Mouse (Mus musculus): ENCODE measurements around the gene Smarcc1.
A peak's percentile ranks its signal among the peaks of the same experiment; 100 is the strongest.

DNA sequence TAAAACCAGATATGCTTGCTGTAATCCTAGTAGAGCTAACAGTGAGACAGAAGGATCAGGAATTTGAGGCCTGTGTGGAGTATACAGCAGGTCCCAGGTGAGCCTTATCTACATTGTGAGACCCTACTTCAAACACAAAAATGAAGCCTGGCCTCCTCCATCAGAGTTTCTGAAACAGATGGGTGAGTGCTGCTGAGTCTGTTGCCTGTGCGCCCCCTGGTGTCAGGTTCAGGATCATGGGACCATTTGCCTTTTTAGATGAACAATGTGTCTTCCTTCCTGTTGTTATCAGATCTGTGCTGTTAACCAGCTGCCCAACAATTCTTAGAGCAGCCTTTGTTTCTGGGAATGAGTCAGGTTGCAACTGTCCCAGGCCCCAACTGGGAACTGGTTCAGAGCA is 45.7 kb upstream of the Smarcc1 start:
- TF ChIP-seq CTCF (IDR thresholded peaks at IDR 0.05; ENCODE audit: low read depth): peak; percentile 87
- no peak for TF ChIP-seq EP300 (optimal IDR thresholded peaks at IDR 0.05)
